ENCODE assay signal across 9 mouse cellular contexts in the genomic region with DNA sequence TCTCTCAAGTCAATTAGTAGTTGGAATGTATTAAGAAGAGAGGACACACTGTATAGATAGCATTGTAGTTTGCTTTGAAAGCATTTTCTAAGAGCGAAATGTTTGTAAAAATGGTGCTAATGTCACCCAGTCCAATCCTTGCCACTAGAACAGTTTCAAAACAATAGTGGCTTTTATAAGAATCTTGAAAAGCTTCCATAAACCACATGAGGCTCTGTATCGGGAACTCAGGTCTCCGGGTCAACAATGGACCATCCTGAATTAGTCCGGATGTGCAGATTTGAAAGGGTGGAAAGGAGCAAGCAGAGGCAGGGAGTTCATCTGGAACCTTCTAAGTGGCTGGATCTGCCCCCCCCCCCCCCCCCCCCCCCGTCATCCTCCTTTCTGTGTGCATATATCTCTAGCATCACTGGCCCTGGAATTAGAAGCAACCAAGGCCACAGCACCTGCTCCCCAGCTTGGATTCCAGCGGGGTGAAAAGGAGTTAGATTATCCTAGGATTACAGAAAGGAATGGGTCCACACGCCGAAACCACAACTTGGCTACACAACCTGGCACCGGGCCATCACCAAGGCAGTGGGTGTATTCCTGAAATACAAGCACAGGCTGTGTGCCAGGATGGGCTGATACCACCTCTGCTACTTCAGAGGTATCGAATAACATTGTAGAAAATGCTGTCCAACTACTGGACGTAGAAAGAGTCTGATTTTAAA. TPM values are rescaled to one million over a fixed set of nuclear protein-coding genes. Genes with fewer than 3 reads are reported as not detected.
A peak's percentile ranks its signal among the peaks of the same experiment; 100 is the strongest.
DNase-seq lines count a peak whose midpoint lies in the region; ATAC-seq lines count a peak whose summit lies in the region.
"Had no signal": no experiment of that assay in that cellular context is flagged by ENCODE, and none has a peak within 500 bp of the region (broad histone marks: within the 10 kb centered on the region; RNA-seq: fewer than 3 reads in every experiment).

No protein-coding gene starts in this region.

- H3K9ac ChIP-seq in liver, embryonic 11.5 days (ENCODE audit: low read depth, low read length), result no peak overlapping the region
- no peak overlapping the region for H3K9ac ChIP-seq in midbrain, embryonic 16.5 days (ENCODE audit: low read depth, low read length)
- H3K9ac ChIP-seq: liver, embryonic 15.5 days had no signal

- no peak overlapping the region for H3K27ac ChIP-seq in liver, embryonic 11.5 days (ENCODE audit: low read depth, low read length)
- H3K27ac ChIP-seq in midbrain, embryonic 16.5 days (ENCODE audit: low read length), result no peak overlapping the region
- H3K27ac ChIP-seq: liver, embryonic 15.5 days had no signal

- ATAC-seq in megakaryocyte progenitor cell, adult 5-6 weeks (replicated peaks; ENCODE audit: poor library complexity), result peak; percentile 27; the same call in 1 of the 2 replicates
- no peak for ATAC-seq in liver, embryonic 11.5 days (replicated peaks; ENCODE audit: low FRiP score)
- ATAC-seq in midbrain, embryonic 16.5 days, result no peak

- 81% methylated on average over 10 of the region's 11 CpGs for WGBS in liver, embryonic 11.5 days
- WGBS in midbrain, embryonic 16.5 days, result 70% methylated on average over 10 of the region's 11 CpGs

- peak; percentile 93 for DNase-seq in heart, adult 11 months
- no peak for DNase-seq in heart, postnatal 25 days (ENCODE audit: low spot score)
- DNase-seq in adrenal gland, adult 2 months, result peak; percentile 72
- peak; percentile 24 to 34 for DNase-seq in frontal cortex, postnatal 10 days (ENCODE audit: low spot score in 2 of 2)
- peak; percentile 50 for DNase-seq in kidney, postnatal 10 days
- DNase-seq in liver, embryonic 11.5 days (ENCODE audit: low spot score), result no peak

- no peak overlapping the region for H3K4me2 ChIP-seq in liver, embryonic 11.5 days
- no peak overlapping the region for H3K4me2 ChIP-seq in midbrain, embryonic 16.5 days (ENCODE audit: low read length)
- H3K4me2 ChIP-seq: liver, embryonic 15.5 days had no signal

- no peaks in the 10 kb centered on the region for H3K27me3 ChIP-seq in liver, embryonic 11.5 days (replicated peaks; ENCODE audit: control insufficient read depth, insufficient read depth, low read length)
- H3K27me3 ChIP-seq in midbrain, embryonic 16.5 days (ENCODE audit: control insufficient read depth, insufficient read depth, low read depth, low read length), result no peaks in the 10 kb centered on the region
- H3K27me3 ChIP-seq: liver, embryonic 15.5 days had no signal

- no peaks in the 10 kb centered on the region for H3K9me3 ChIP-seq in liver, embryonic 11.5 days (ENCODE audit: control insufficient read depth, low read length)
- H3K9me3 ChIP-seq in midbrain, embryonic 16.5 days (replicated peaks; ENCODE audit: control insufficient read depth, low read length, poor library complexity, severe bottlenecking), result no peaks in the 10 kb centered on the region
- H3K9me3 ChIP-seq: liver, embryonic 15.5 days had no signal

- no peaks in the 10 kb centered on the region for H3K36me3 ChIP-seq in liver, embryonic 11.5 days (ENCODE audit: control insufficient read depth, insufficient read depth, low read length)
- no peaks in the 10 kb centered on the region for H3K36me3 ChIP-seq in midbrain, embryonic 16.5 days (ENCODE audit: control insufficient read depth, insufficient read depth, low read length)
- H3K36me3 ChIP-seq: liver, embryonic 15.5 days had no signal

- intact Hi-C loops in heart, postnatal 25 days (cut with DNase I), result loop anchor here (5.0 kb wide), 1 partner anchor 41 kb away; a partner anchor contains a TSS

- H3K4me1 ChIP-seq in liver, embryonic 11.5 days (replicated peaks; ENCODE audit: control insufficient read depth, insufficient read depth, low read length), result peaks cover 10% of the 10 kb centered on the region
- H3K4me1 ChIP-seq in midbrain, embryonic 16.5 days (ENCODE audit: control insufficient read depth, insufficient read depth, low read length), result no peaks in the 10 kb centered on the region; the same call in 1 of the 2 replicates
- H3K4me1 ChIP-seq: liver, embryonic 15.5 days had no signal

- no peak overlapping the region for H3K4me3 ChIP-seq in liver, embryonic 11.5 days (ENCODE audit: low read depth, low read length)
- no peak overlapping the region for H3K4me3 ChIP-seq in midbrain, embryonic 16.5 days (ENCODE audit: low read depth, low read length)
- H3K4me3 ChIP-seq: liver, embryonic 15.5 days had no signal

RNA-seq across cellular contexts. Expression of a gene that starts 42.0 kb away (rescaled TPM):
- total RNA-seq in heart, postnatal 25 days (2021), result 1 to 10 TPM; 3.9 to 4.9 TPM
- total RNA-seq in adrenal gland, adult 2 months (2021), result 10 to 100 TPM; 11.0 to 12.6 TPM
- 0.84 and 0.95 TPM in 2 replicates for polyA plus RNA-seq in adrenal gland, adult 2 months (2012; rRNA removed)
- 15.5 and 15.9 TPM in 2 replicates for total RNA-seq in megakaryocyte progenitor cell, adult 5-6 weeks (2015)
- total RNA-seq in megakaryocyte progenitor cell, adult 5-6 weeks (2017), result 17.9 and 20.4 TPM in 2 replicates
- 17.4 and 22.6 TPM in 2 replicates for polyA plus RNA-seq in liver, embryonic 11.5 days (2014; fragmentation: Nextera tagmentation; extraction: Ambion mirVana)
- polyA plus RNA-seq in midbrain, embryonic 16.5 days (2015; fragmentation: Nextera tagmentation; extraction: Ambion mirVana), result 8.2 and 10.1 TPM in 2 replicates

Comparison
In these comparisons a context has a peak if more than half of its experiments do, and no peak if none do; other contexts are left out.
1. DNase-seq: peak in heart, adult 11 months (single experiment), adrenal gland, adult 2 months (single experiment), frontal cortex, postnatal 10 days (2 of 2) and kidney, postnatal 10 days (single experiment); none in heart, postnatal 25 days (single experiment) and liver, embryonic 11.5 days (single experiment).